Mouse (Mus musculus): ENCODE data around the gene Myd88. TPM values are rescaled to one million over a fixed set of nuclear protein-coding genes. Genes with fewer than 3 reads are reported as not detected.

Gene Myd88
- polyA plus RNA-seq, 1 experiment from 2014 or later = 30.6 TPM

DNA sequence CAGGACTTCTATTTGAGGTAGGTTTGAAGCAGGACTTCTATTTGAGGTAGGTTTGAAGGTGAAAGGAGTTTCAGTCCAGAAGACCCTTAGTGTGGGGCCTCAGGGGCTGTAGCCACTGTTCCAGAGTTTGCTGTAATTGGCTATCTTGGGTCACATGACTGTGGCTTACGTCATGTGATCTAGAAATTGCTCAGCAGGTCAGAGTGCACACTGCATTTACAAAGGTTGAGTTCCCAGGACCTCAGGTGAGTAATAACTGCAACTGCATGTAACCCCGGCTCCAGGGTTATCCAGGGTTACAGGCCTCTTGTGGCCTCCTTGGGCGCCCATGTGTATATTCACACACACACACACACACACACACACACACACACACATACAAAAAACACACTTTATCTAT, 27.2 kb upstream of the Myd88 start:
- no peaks in the 10 kb centered on the region for H3K4me1 ChIP-seq (replicated peaks; ENCODE audit: control insufficient read depth, insufficient read depth, low read length)
- H3K36me3 ChIP-seq (ENCODE audit: control insufficient read depth, insufficient read depth, low read length) = peaks cover 2% of the 10 kb centered on the region; the same call in 1 of the 2 replicates
- H3K9ac ChIP-seq (ENCODE audit: low read depth, low read length) = no peak overlapping the region
- no peaks in the 10 kb centered on the region for H3K27me3 ChIP-seq (replicated peaks; ENCODE audit: control insufficient read depth, insufficient read depth, low read length)
- 87% methylated on average over 3 of the region's 3 CpGs for WGBS
- ATAC-seq (replicated peaks; ENCODE audit: low FRiP score) = no peak
- no peak overlapping the region for H3K27ac ChIP-seq (ENCODE audit: low read depth, low read length)
- no peaks in the 10 kb centered on the region for H3K9me3 ChIP-seq (ENCODE audit: control insufficient read depth, low read length)
- DNase-seq (ENCODE audit: low spot score) = no peak
- H3K4me3 ChIP-seq (ENCODE audit: low read depth, low read length) = no peak overlapping the region
- H3K4me2 ChIP-seq = no peak overlapping the region

DNA sequence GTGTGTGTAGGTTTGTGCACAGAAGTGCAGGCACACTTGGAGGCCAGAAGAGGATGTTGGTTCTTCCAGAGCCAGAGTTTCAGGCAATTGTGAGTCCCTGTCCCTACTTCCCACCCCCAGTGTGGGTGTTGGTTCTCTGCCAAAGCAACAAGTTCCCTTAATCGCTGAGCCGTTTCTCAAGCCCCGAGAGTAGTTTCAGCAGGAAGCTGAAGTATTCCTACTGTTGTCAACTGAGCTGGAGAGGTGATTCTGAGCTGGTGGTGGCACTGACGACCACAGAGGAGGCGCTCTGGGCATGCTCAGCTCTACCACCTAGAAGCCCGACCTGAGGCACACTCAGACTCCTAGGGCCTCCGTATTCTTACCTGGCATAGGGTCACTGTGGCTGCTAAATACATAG, 24.1 kb upstream of the Myd88 start, which contains the start of gene Slc22a14:
Gene Slc22a14 (minus strand): TSS at position 270 of the 400 bp plus-strand sequence.
- Histone ChIP-seq H3K9me3 (ENCODE audit: control insufficient read depth, low read length) (no peaks in the 10 kb centered on the region), H3K4me2 (no peak within 1 kb of the TSS), H3K4me3 (ENCODE audit: low read depth, low read length) (no peak within 1 kb of the TSS), H3K27ac (ENCODE audit: low read depth, low read length) (no peak within 1 kb of the TSS), H3K27me3 (replicated peaks; ENCODE audit: control insufficient read depth, insufficient read depth, low read length) (no peaks in the 10 kb centered on the region), H3K4me1 (replicated peaks; ENCODE audit: control insufficient read depth, insufficient read depth, low read length) (no peaks in the 10 kb centered on the region), H3K36me3 (ENCODE audit: control insufficient read depth, insufficient read depth, low read length) (peaks cover 2% of the 10 kb centered on the region; the same call in 1 of the 2 replicates), H3K9ac (ENCODE audit: low read depth, low read length) (no peak within 1 kb of the TSS)
- WGBS = 76% methylated on average over 7 of the region's 7 CpGs
- DNase-seq (ENCODE audit: low spot score) (no peak), ATAC-seq (replicated peaks; ENCODE audit: low FRiP score) (no peak)

DNA sequence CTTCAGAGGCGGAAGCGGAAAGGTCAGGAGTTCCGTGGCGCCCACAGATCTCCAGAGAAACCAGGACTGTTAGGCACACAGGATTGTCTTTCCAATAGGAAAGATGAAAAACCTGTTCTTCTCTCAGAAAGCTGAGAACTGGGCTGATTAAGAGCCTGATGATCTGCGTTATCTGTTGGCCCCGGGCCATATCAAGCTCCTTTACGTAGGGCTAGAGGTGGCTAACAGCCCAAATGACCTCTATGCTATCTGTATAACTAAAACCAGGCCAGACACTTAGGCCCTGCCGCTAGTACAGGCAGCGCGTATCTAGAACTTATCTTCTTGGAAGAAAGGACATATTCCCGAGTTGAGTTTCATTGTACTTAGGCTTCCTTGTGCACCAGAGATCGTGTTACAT, 22.0 kb upstream of the Myd88 start:
- no peak for ATAC-seq (replicated peaks; ENCODE audit: low FRiP score)
- Histone ChIP-seq H3K9ac (ENCODE audit: low read depth, low read length) (no peak overlapping the region), H3K36me3 (ENCODE audit: control insufficient read depth, insufficient read depth, low read length) (no peaks in the 10 kb centered on the region), H3K27ac (ENCODE audit: low read depth, low read length) (no peak overlapping the region), H3K4me1 (replicated peaks; ENCODE audit: control insufficient read depth, insufficient read depth, low read length) (no peaks in the 10 kb centered on the region), H3K4me2 (no peak overlapping the region), H3K4me3 (ENCODE audit: low read depth, low read length) (no peak overlapping the region), H3K9me3 (ENCODE audit: control insufficient read depth, low read length) (no peaks in the 10 kb centered on the region), H3K27me3 (replicated peaks; ENCODE audit: control insufficient read depth, insufficient read depth, low read length) (no peaks in the 10 kb centered on the region)
- no peak for DNase-seq (ENCODE audit: low spot score)
- 79% methylated on average over 12 of the region's 12 CpGs for WGBS

GRCm38 (mm10) chr9:119361416-119361815, 20.2 kb upstream of the Myd88 start:
- H3K27ac ChIP-seq (ENCODE audit: low read depth, low read length) = no peak overlapping the region
- no peaks in the 10 kb centered on the region for H3K27me3 ChIP-seq (replicated peaks; ENCODE audit: control insufficient read depth, insufficient read depth, low read length)
- no peak overlapping the region for H3K4me3 ChIP-seq (ENCODE audit: low read depth, low read length)
- no peak overlapping the region for H3K9ac ChIP-seq (ENCODE audit: low read depth, low read length)
- H3K9me3 ChIP-seq (ENCODE audit: control insufficient read depth, low read length) = no peaks in the 10 kb centered on the region
- H3K36me3 ChIP-seq (ENCODE audit: control insufficient read depth, insufficient read depth, low read length) = no peaks in the 10 kb centered on the region
- no peaks in the 10 kb centered on the region; the same call in 1 of the 2 replicates for H3K4me1 ChIP-seq (replicated peaks; ENCODE audit: control insufficient read depth, insufficient read depth, low read length)
- DNase-seq (ENCODE audit: low spot score) (no peak), ATAC-seq (replicated peaks; ENCODE audit: low FRiP score) (no peak)
- 86% methylated on average over 5 of the region's 5 CpGs for WGBS
- no peak overlapping the region for H3K4me2 ChIP-seq

DNA sequence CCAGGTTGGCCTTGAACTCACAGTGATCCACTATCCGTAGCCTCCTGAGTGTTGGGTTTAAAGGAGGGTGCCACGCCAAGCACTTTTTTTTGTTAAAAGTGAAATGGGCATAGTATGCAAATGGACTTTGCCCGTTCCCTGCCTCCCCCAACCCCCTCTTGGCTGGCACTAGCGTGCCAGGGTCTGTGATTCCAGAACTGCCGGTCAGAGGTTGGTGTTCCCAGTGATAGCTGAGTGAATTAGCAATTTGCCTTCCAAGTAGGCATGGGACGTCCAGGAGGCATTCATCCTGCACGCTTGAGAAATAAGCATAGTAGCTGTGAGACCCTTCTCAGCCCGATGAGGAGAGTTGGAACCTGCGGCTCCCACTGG, 16.8 kb upstream of the Myd88 start:
- H3K4me1 ChIP-seq (replicated peaks; ENCODE audit: control insufficient read depth, insufficient read depth, low read length) = no peaks in the 10 kb centered on the region; the same call in 1 of the 2 replicates
- peak overlapping the region; percentile 83 for H3K9ac ChIP-seq (ENCODE audit: low read depth, low read length)

DNA sequence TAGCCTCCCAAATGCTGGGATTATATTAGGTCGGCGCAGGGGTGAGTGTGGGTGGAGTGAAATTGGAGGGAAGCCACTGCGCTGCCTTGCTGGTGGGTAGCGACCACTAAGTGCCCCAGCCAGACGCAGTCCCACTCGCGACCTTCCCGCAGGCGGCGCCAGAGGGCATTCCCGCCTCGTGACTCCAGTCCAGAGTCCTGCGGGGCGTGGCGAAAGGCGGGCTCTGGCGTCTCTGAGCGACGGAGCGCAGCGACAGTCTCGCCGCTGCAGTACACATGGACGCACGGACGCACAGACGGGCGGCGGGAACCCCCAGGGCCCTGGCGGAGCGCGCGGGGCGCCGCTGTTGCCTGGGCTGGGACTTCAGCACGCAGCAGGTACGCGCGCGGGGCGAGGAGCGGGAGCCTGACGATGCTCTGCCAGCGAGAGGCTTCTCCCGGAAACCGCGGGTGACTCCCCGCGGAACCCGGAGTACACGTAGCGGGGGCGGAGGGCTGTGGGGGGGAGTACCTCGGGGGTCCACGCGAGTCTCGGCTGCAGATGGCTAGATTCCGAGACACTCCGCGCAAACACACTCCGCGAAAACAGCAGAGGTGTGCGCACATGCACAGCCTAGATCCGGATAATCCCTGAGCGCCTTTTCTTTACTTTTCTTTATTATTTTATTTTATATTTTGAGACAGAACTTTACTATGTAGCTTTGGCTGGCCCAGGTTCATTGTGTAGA, 16.3 kb upstream of the Myd88 start, which contains the start of gene Xylb:
Gene Xylb (plus strand): TSS at position 51 of the 727 bp plus-strand sequence.
- DNase-seq (ENCODE audit: low spot score) (peak; percentile 82), ATAC-seq (replicated peaks; ENCODE audit: low FRiP score) (peak; percentile 89)
- Histone ChIP-seq H3K4me3 (ENCODE audit: low read depth, low read length) (peak within 1 kb of the TSS; percentile 72), H3K4me2 (peak within 1 kb of the TSS; percentile 88), H3K27me3 (replicated peaks; ENCODE audit: control insufficient read depth, insufficient read depth, low read length) (no peaks in the 10 kb centered on the region), H3K27ac (ENCODE audit: low read depth, low read length) (0 out of 2 replicates have a peak within 1 kb of the TSS, but pooled peaks have one; percentile 35), H3K9me3 (ENCODE audit: control insufficient read depth, low read length) (no peaks in the 10 kb centered on the region), H3K36me3 (ENCODE audit: control insufficient read depth, insufficient read depth, low read length) (no peaks in the 10 kb centered on the region), H3K4me1 (replicated peaks; ENCODE audit: control insufficient read depth, insufficient read depth, low read length) (no peaks in the 10 kb centered on the region; the same call in 1 of the 2 replicates), H3K9ac (ENCODE audit: low read depth, low read length) (peak within 1 kb of the TSS; percentile 83)
- 2% methylated on average over 65 of the region's 65 CpGs for WGBS

More for the DNA sequence above, 16.8 kb upstream of the Myd88 start:
- no peaks in the 10 kb centered on the region for H3K9me3 ChIP-seq (ENCODE audit: control insufficient read depth, low read length)
- H3K4me3 ChIP-seq (ENCODE audit: low read depth, low read length) = peak overlapping the region; percentile 72
- DNase-seq (ENCODE audit: low spot score) (no peak), ATAC-seq (replicated peaks; ENCODE audit: low FRiP score) (no peak)
- H3K27ac ChIP-seq (ENCODE audit: low read depth, low read length) = no peak overlapping the region
- WGBS = 46% methylated on average over 9 of the region's 9 CpGs
- no peaks in the 10 kb centered on the region for H3K27me3 ChIP-seq (replicated peaks; ENCODE audit: control insufficient read depth, insufficient read depth, low read length)
- H3K36me3 ChIP-seq (ENCODE audit: control insufficient read depth, insufficient read depth, low read length) = no peaks in the 10 kb centered on the region
- peak overlapping the region; percentile 88 for H3K4me2 ChIP-seq

DNA sequence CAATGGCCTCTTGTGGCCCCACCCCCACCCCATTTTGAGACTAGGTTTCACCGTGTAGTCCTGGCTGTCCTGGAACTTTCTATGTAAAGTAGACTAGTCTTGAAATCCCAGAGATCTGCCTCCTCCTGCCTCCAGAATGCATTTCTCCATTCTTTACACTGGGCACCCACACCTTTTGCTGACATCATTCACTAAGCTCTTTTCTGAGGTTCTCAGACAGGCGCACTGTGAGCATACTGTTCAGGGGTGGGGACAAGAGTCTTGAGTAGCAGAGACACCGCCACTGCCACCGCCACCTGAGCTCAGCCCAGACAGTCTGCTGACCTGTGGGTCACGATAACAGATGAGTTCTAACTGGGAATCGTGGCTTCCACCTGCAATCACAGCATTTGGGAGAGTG, 14.7 kb upstream of the Myd88 start:
- WGBS = 75% methylated on average over 6 of the region's 6 CpGs
- DNase-seq (ENCODE audit: low spot score) (no peak), ATAC-seq (replicated peaks; ENCODE audit: low FRiP score) (no peak)
- H3K9ac ChIP-seq (ENCODE audit: low read depth, low read length) = no peak overlapping the region
- H3K4me2 ChIP-seq = no peak overlapping the region
- no peak overlapping the region for H3K27ac ChIP-seq (ENCODE audit: low read depth, low read length)
- H3K4me1 ChIP-seq (replicated peaks; ENCODE audit: control insufficient read depth, insufficient read depth, low read length) = no peaks in the 10 kb centered on the region; the same call in 1 of the 2 replicates
- H3K36me3 ChIP-seq (ENCODE audit: control insufficient read depth, insufficient read depth, low read length) = peaks cover 2% of the 10 kb centered on the region; the same call in 1 of the 2 replicates
- no peaks in the 10 kb centered on the region for H3K9me3 ChIP-seq (ENCODE audit: control insufficient read depth, low read length)
- H3K27me3 ChIP-seq (replicated peaks; ENCODE audit: control insufficient read depth, insufficient read depth, low read length) = no peaks in the 10 kb centered on the region
- H3K4me3 ChIP-seq (ENCODE audit: low read depth, low read length) = no peak overlapping the region

DNA sequence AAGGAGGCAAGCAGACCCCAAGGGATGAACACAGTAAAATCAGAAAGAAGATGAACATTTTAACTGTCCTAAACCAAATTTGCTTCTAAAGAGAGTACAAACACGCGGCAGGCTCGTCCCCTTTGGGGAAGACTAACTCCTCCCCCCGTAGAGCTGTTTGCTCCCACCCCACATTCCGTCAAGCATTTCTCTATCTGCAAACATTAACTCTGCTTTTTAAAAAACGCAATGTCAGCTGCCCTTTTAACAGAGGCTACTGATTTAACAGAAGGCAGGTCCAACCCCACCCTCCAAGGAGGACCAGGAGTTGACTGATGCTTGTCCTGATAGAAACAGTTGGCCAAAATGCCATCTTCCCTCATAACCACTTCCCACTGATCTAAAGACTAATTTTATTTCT, 12.7 kb upstream of the Myd88 start:
- 69% methylated on average over 6 of the region's 6 CpGs for WGBS
- no peak for ATAC-seq (replicated peaks; ENCODE audit: low FRiP score)

GRCm38 (mm10) chr9:119352060-119352459, 10.8 kb upstream of the Myd88 start:
- H3K9ac ChIP-seq (ENCODE audit: low read depth, low read length) = no peak overlapping the region
- 20% methylated on average over 4 of the region's 4 CpGs for WGBS
- peaks cover 6% of the 10 kb centered on the region; the same call in 1 of the 2 replicates for H3K36me3 ChIP-seq (ENCODE audit: control insufficient read depth, insufficient read depth, low read length)
- ATAC-seq (replicated peaks; ENCODE audit: low FRiP score) = peak; percentile 83
- H3K4me3 ChIP-seq (ENCODE audit: low read depth, low read length) = no peak overlapping the region
- H3K9me3 ChIP-seq (ENCODE audit: control insufficient read depth, low read length) = no peaks in the 10 kb centered on the region
- no peaks in the 10 kb centered on the region for H3K4me1 ChIP-seq (replicated peaks; ENCODE audit: control insufficient read depth, insufficient read depth, low read length)
- no peak overlapping the region for H3K27ac ChIP-seq (ENCODE audit: low read depth, low read length)
- H3K27me3 ChIP-seq (replicated peaks; ENCODE audit: control insufficient read depth, insufficient read depth, low read length) = no peaks in the 10 kb centered on the region
- DNase-seq (ENCODE audit: low spot score) = peak; percentile 77
- H3K4me2 ChIP-seq = no peak overlapping the region

More for the DNA sequence above, 12.7 kb upstream of the Myd88 start:
- DNase-seq (ENCODE audit: low spot score) = no peak
- Histone ChIP-seq H3K36me3 (ENCODE audit: control insufficient read depth, insufficient read depth, low read length) (peaks cover 4% of the 10 kb centered on the region; the same call in 1 of the 2 replicates), H3K4me3 (ENCODE audit: low read depth, low read length) (no peak overlapping the region), H3K9ac (ENCODE audit: low read depth, low read length) (no peak overlapping the region), H3K4me2 (no peak overlapping the region), H3K27me3 (replicated peaks; ENCODE audit: control insufficient read depth, insufficient read depth, low read length) (no peaks in the 10 kb centered on the region), H3K4me1 (replicated peaks; ENCODE audit: control insufficient read depth, insufficient read depth, low read length) (no peaks in the 10 kb centered on the region; the same call in 1 of the 2 replicates), H3K27ac (ENCODE audit: low read depth, low read length) (no peak overlapping the region), H3K9me3 (ENCODE audit: control insufficient read depth, low read length) (no peaks in the 10 kb centered on the region)
